9 mouse cellular contexts compared by ENCODE assay signal in genomic region chr19:44750051-44751041, GRCm38 (mm10). TPM values are rescaled to one million over a fixed set of nuclear protein-coding genes. Genes with fewer than 3 reads are reported as not detected.
DNase-seq lines count a peak whose midpoint lies in the region; ATAC-seq and TF ChIP-seq lines count a peak whose summit lies in the region.
"Had no signal": no experiment of that assay in that cellular context is flagged by ENCODE, and none has a peak within 500 bp of the region (broad histone marks: within the 10 kb centered on the region; RNA-seq: fewer than 3 reads in every experiment).

No protein-coding gene starts in this region.

- no peak for TF ChIP-seq CTCF in heart, adult 2 months (IDR thresholded peaks at IDR 0.05)

- 2% methylated on average over 42 of the region's 42 CpGs for WGBS in heart, adult 2 months
- WGBS in embryonic facial prominence, embryonic 11.5 days, result under 1% methylated on average over 42 of the region's 42 CpGs
- WGBS in intestine, embryonic 16.5 days, result 1% methylated on average over 38 of the region's 42 CpGs
- 2% methylated on average over 41 of the region's 42 CpGs for WGBS in liver, embryonic 16.5 days (ENCODE audit: insufficient replicate concordance)

- no peak for TF ChIP-seq POLR2A in heart, adult 2 months (IDR thresholded peaks at IDR 0.05; ENCODE audit: insufficient read depth, low read depth, low read length)

- intact Hi-C loops in heart, adult 2 months (cut with DNase I), result loop anchor here (5.0 to 10.0 kb wide), 2 partner anchors 68 to 484 kb away; partner anchors contain the start of gene Lbx1

- peaks cover 2% of the 10 kb centered on the region; the same call in 1 of the 2 replicates for H3K4me1 ChIP-seq in heart, adult 2 months (ENCODE audit: control insufficient read depth, insufficient read depth, low read length)
- H3K4me1 ChIP-seq in embryonic facial prominence, embryonic 11.5 days (ENCODE audit: control insufficient read depth, insufficient read depth, low read length), result 0 out of 2 replicates have a peak, but pooled peaks cover 3% of the 10 kb centered on the region
- peaks cover 9% of the 10 kb centered on the region; the same call in 1 of the 2 replicates for H3K4me1 ChIP-seq in intestine, embryonic 16.5 days (ENCODE audit: control insufficient read depth, insufficient read depth, low read length)
- H3K4me1 ChIP-seq in liver, embryonic 16.5 days (ENCODE audit: control insufficient read depth, low read depth, low read length), result no peaks in the 10 kb centered on the region

- no peak for TF ChIP-seq EP300 in heart, adult 2 months (IDR thresholded peaks at IDR 0.05; ENCODE audit: insufficient read depth, low read depth, low read length)

- H3K4me2 ChIP-seq in embryonic facial prominence, embryonic 11.5 days (ENCODE audit: low read depth, low read length), result 0 out of 2 replicates have a peak overlapping the region, but pooled peaks have one; percentile 15
- H3K4me2 ChIP-seq in intestine, embryonic 16.5 days (ENCODE audit: low read depth, low read length), result peak overlapping the region; percentile 58
- peak overlapping the region; percentile 48 for H3K4me2 ChIP-seq in liver, embryonic 16.5 days (ENCODE audit: low read depth, low read length)

- no peak for ATAC-seq in embryonic facial prominence, embryonic 11.5 days (replicated peaks; ENCODE audit: insufficient number of reproducible peaks, low FRiP score, low TSS enrichment, low read depth)
- peak; percentile 97 for ATAC-seq in intestine, embryonic 16.5 days
- ATAC-seq in liver, embryonic 16.5 days (ENCODE audit: low read depth), result peak; percentile 89

- H3K27ac ChIP-seq in heart, adult 2 months, result peak overlapping the region; percentile 38
- no peak overlapping the region for H3K27ac ChIP-seq in embryonic facial prominence, embryonic 11.5 days (replicated peaks; ENCODE audit: low read depth, low read length)
- H3K27ac ChIP-seq in intestine, embryonic 16.5 days (ENCODE audit: low read length), result no peak overlapping the region
- no peak overlapping the region for H3K27ac ChIP-seq in liver, embryonic 16.5 days (ENCODE audit: low read length)

- DNase-seq in heart, adult 2 months, result peak; percentile 16 to 41
- no peak for DNase-seq in heart, adult 18-20 months
- DNase-seq in embryonic facial prominence, embryonic 11.5 days (ENCODE audit: low spot score), result no peak
- no peak for DNase-seq in layer of hippocampus, adult 18-20 months (ENCODE audit: low spot score in 2 of 2)
- no peak for DNase-seq in layer of hippocampus, adult 9-10 months (ENCODE audit: low spot score)
- DNase-seq in testis, postnatal 10 days (ENCODE audit: low spot score), result no peak

- peak overlapping the region; percentile 22 for H3K4me3 ChIP-seq in heart, adult 2 months
- no peak overlapping the region for H3K4me3 ChIP-seq in embryonic facial prominence, embryonic 11.5 days (ENCODE audit: low read depth, low read length)
- peak overlapping the region; percentile 35 for H3K4me3 ChIP-seq in intestine, embryonic 16.5 days (ENCODE audit: low read length)
- peak overlapping the region; percentile 34 for H3K4me3 ChIP-seq in liver, embryonic 16.5 days (ENCODE audit: low read depth, low read length)

- H3K9ac ChIP-seq in heart, adult 2 months (ENCODE audit: low read depth, low read length), result no peak overlapping the region
- H3K9ac ChIP-seq in embryonic facial prominence, embryonic 11.5 days (replicated peaks; ENCODE audit: low read length), result no peak overlapping the region
- peak overlapping the region; percentile 19; the same call in 1 of the 2 replicates for H3K9ac ChIP-seq in intestine, embryonic 16.5 days (ENCODE audit: low read depth, low read length)
- H3K9ac ChIP-seq in liver, embryonic 16.5 days (ENCODE audit: low read depth, low read length), result no peak overlapping the region

- no peaks in the 10 kb centered on the region for H3K79me2 ChIP-seq in heart, adult 2 months (replicated peaks; ENCODE audit: control insufficient read depth, insufficient read depth, low read length)

- no peaks in the 10 kb centered on the region for H3K9me3 ChIP-seq in embryonic facial prominence, embryonic 11.5 days (replicated peaks; ENCODE audit: control insufficient read depth, low read length)
- H3K9me3 ChIP-seq in intestine, embryonic 16.5 days (ENCODE audit: control insufficient read depth, low read length), result no peaks in the 10 kb centered on the region
- H3K9me3 ChIP-seq in liver, embryonic 16.5 days (replicated peaks; ENCODE audit: control insufficient read depth, low read length), result no peaks in the 10 kb centered on the region

- peaks cover 34% of the 10 kb centered on the region for H3K27me3 ChIP-seq in heart, adult 2 months (ENCODE audit: control insufficient read depth, insufficient read depth, low read length)
- peaks cover 90% of the 10 kb centered on the region for H3K27me3 ChIP-seq in embryonic facial prominence, embryonic 11.5 days (ENCODE audit: control insufficient read depth, insufficient read depth, low read length)
- H3K27me3 ChIP-seq in intestine, embryonic 16.5 days (replicated peaks; ENCODE audit: control insufficient read depth, insufficient read depth, low read length), result peaks cover 96% of the 10 kb centered on the region
- peaks cover 99% of the 10 kb centered on the region for H3K27me3 ChIP-seq in liver, embryonic 16.5 days (ENCODE audit: control insufficient read depth, insufficient read depth, low read depth, low read length)

- no peaks in the 10 kb centered on the region for H3K36me3 ChIP-seq in heart, adult 2 months (ENCODE audit: control insufficient read depth, insufficient read depth, low read length)
- no peaks in the 10 kb centered on the region for H3K36me3 ChIP-seq in embryonic facial prominence, embryonic 11.5 days (replicated peaks; ENCODE audit: control insufficient read depth, insufficient read depth, low read depth, low read length)
- H3K36me3 ChIP-seq in intestine, embryonic 16.5 days (ENCODE audit: control insufficient read depth, insufficient read depth, low read length), result no peaks in the 10 kb centered on the region
- H3K36me3 ChIP-seq in liver, embryonic 16.5 days (ENCODE audit: control insufficient read depth, insufficient read depth), result no peaks in the 10 kb centered on the region

RNA-seq across cellular contexts. Expression of gene Pax2, which starts 5.5 kb away (rescaled TPM):
- not detected for total RNA-seq in heart, adult 2 months (2021)
- not detected in 2 replicates for polyA plus RNA-seq in heart, adult 2 months (2012; rRNA removed)
- total RNA-seq in heart, adult 18-20 months (2021), result not detected
- polyA plus RNA-seq in embryonic facial prominence, embryonic 11.5 days (2014; fragmentation: Nextera tagmentation; extraction: Ambion mirVana), result 0.90 and 1.1 TPM in 2 replicates
- not detected in 2 replicates for polyA plus RNA-seq in intestine, embryonic 16.5 days (2015; fragmentation: Nextera tagmentation; extraction: Ambion mirVana)
- polyA plus RNA-seq in liver, embryonic 16.5 days (2015; fragmentation: Nextera tagmentation; extraction: Ambion mirVana), result not detected in 2 replicates
- under 1 TPM; 0.48 to 0.50 TPM for total RNA-seq in layer of hippocampus, adult 18-20 months (2021)
- total RNA-seq: MEL had no signal

Comparison
In these comparisons a context has a peak if more than half of its experiments do, and no peak if none do; other contexts are left out.
1. DNase-seq: peak in heart, adult 2 months (2 of 2); none in heart, adult 18-20 months (0 of 2), embryonic facial prominence, embryonic 11.5 days (single experiment), layer of hippocampus, adult 18-20 months (0 of 2), layer of hippocampus, adult 9-10 months (single experiment) and testis, postnatal 10 days (single experiment).
2. Peak in every context shown above with its lines, with median percentiles within 50 percentile points of each other: H3K4me2 ChIP-seq.